Mouse (Mus musculus): ENCODE results near the gene Ccdc134.

Ccdc134 gene

GRCm38 (mm10) chr15:82148510-82148911 is 20.8 kb downstream of the Ccdc134 start:
- peak; percentile 54 for DNase-seq (ENCODE audit: low read depth, low spot score)

- no peak for DNase-seq (ENCODE audit: low read depth, low spot score)
Measured at GRCm38 (mm10) chr15:82150042-82150441, 22.3 kb downstream of the Ccdc134 start.

GRCm38 (mm10) chr15:82151176-82151575 is 23.5 kb downstream of the Ccdc134 start:
- DNase-seq (ENCODE audit: low read depth, low spot score) = no peak

- DNase-seq (ENCODE audit: low read depth, low spot score) = peak; percentile 45
Measured at GRCm38 (mm10) chr15:82152022-82152421, 24.3 kb downstream of the Ccdc134 start.

GRCm38 (mm10) chr15:82152435-82152834 is 24.7 kb downstream of the Ccdc134 start:
- no peak for DNase-seq (ENCODE audit: low read depth, low spot score)

- DNase-seq (ENCODE audit: low read depth, low spot score) = no peak
Measured at GRCm38 (mm10) chr15:82156298-82156697, 28.6 kb downstream of the Ccdc134 start.

GRCm38 (mm10) chr15:82156902-82157301 is 29.2 kb downstream of the Ccdc134 start:
- no peak for DNase-seq (ENCODE audit: low read depth, low spot score)

- no peak for DNase-seq (ENCODE audit: low read depth, low spot score)
Measured at GRCm38 (mm10) chr15:82158243-82159035, 30.7 kb downstream of the Ccdc134 start.

- no peak for DNase-seq (ENCODE audit: low read depth, low spot score)
Measured at GRCm38 (mm10) chr15:82159471-82159870, 31.7 kb downstream of the Ccdc134 start.

- no peak for DNase-seq (ENCODE audit: low read depth, low spot score)
Measured at GRCm38 (mm10) chr15:82160731-82161640, 33.3 kb downstream of the Ccdc134 start.

GRCm38 (mm10) chr15:82161965-82162600 is 34.4 kb downstream of the Ccdc134 start:
- no peak for DNase-seq (ENCODE audit: low read depth, low spot score)

- DNase-seq (ENCODE audit: low read depth, low spot score) = no peak
Measured at GRCm38 (mm10) chr15:82163356-82164060, 35.8 kb downstream of the Ccdc134 start.

- no peak for DNase-seq (ENCODE audit: low read depth, low spot score)
Measured at GRCm38 (mm10) chr15:82164061-82164399, 36.3 kb downstream of the Ccdc134 start.

- no peak for DNase-seq (ENCODE audit: low read depth, low spot score)
Measured at GRCm38 (mm10) chr15:82164496-82164895, 36.8 kb downstream of the Ccdc134 start.

- DNase-seq (ENCODE audit: low read depth, low spot score) = peak; percentile 81
Measured at GRCm38 (mm10) chr15:82165332-82166239, 37.9 kb downstream of the Ccdc134 start.

- DNase-seq (ENCODE audit: low read depth, low spot score) = peak; percentile 51
Measured at GRCm38 (mm10) chr15:82166240-82167100, 38.7 kb downstream of the Ccdc134 start.

GRCm38 (mm10) chr15:82167201-82168168 is 39.8 kb downstream of the Ccdc134 start:
- DNase-seq (ENCODE audit: low read depth, low spot score) = no peak

- no peak for DNase-seq (ENCODE audit: low read depth, low spot score)
Measured at GRCm38 (mm10) chr15:82169671-82170070, 41.9 kb downstream of the Ccdc134 start.

All from R1 (cell line).